Mouse (Mus musculus): ENCODE data around the gene Syt7. TPM values are rescaled to one million over a fixed set of nuclear protein-coding genes. Genes with fewer than 3 reads are reported as not detected.

Gene Syt7
- polyA plus RNA-seq, 1 experiment from 2014 or later = 1.5 TPM

- H3K27ac ChIP-seq = peak overlapping the region; percentile 82
These were observed 68.6 kb downstream of the Syt7 start for GRCm38 (mm10) chr19:10457484-10457800.

GRCm38 (mm10) chr19:10458096-10458495, 69.2 kb downstream of the Syt7 start:
- Histone ChIP-seq H3K27me3 (ENCODE audit: insufficient read depth, poor library complexity, severe bottlenecking) (peaks cover 99% of the 10 kb centered on the region), H3K36me3 (no peaks in the 10 kb centered on the region), H3K27ac (no peak overlapping the region), H3K9me3 (no peaks in the 10 kb centered on the region), H3K4me1 (replicated peaks) (peaks cover 74% of the 10 kb centered on the region), H3K4me3 (peak overlapping the region; percentile 58)
- 23% methylated on average over 8 of the region's 8 CpGs for WGBS
- DNase-seq (ENCODE audit: low spot score) = no peak

More at GRCm38 (mm10) chr19:10457484-10457800, 68.6 kb downstream of the Syt7 start:
- 1% methylated on average over 34 of the region's 34 CpGs for WGBS
- peak; percentile 96 for DNase-seq (ENCODE audit: low spot score)
- Histone ChIP-seq H3K27me3 (ENCODE audit: insufficient read depth, poor library complexity, severe bottlenecking) (peaks cover 99% of the 10 kb centered on the region), H3K9me3 (no peaks in the 10 kb centered on the region), H3K4me3 (peak overlapping the region; percentile 58), H3K36me3 (no peaks in the 10 kb centered on the region), H3K4me1 (replicated peaks) (peaks cover 72% of the 10 kb centered on the region)

- WGBS = 32% methylated on average over 11 of the region's 11 CpGs
- no peaks in the 10 kb centered on the region for H3K9me3 ChIP-seq
- peaks cover 78% of the 10 kb centered on the region for H3K4me1 ChIP-seq (replicated peaks)
These were observed 71.0 kb downstream of the Syt7 start for GRCm38 (mm10) chr19:10459907-10460306.

GRCm38 (mm10) chr19:10461584-10461983, 72.7 kb downstream of the Syt7 start:
- WGBS = 48% methylated on average over 7 of the region's 7 CpGs
- H3K9me3 ChIP-seq = no peaks in the 10 kb centered on the region
- no peak overlapping the region for H3K4me3 ChIP-seq
- H3K36me3 ChIP-seq = no peaks in the 10 kb centered on the region
- H3K27ac ChIP-seq = no peak overlapping the region
- no peak for DNase-seq (ENCODE audit: low spot score)
- H3K4me1 ChIP-seq (replicated peaks) = peaks cover 63% of the 10 kb centered on the region
- peaks cover 72% of the 10 kb centered on the region for H3K27me3 ChIP-seq (ENCODE audit: insufficient read depth, poor library complexity, severe bottlenecking)

More at GRCm38 (mm10) chr19:10459907-10460306, 71.0 kb downstream of the Syt7 start:
- Histone ChIP-seq H3K27me3 (ENCODE audit: insufficient read depth, poor library complexity, severe bottlenecking) (peaks cover 88% of the 10 kb centered on the region), H3K36me3 (no peaks in the 10 kb centered on the region), H3K4me3 (no peak overlapping the region), H3K27ac (no peak overlapping the region)
- no peak for DNase-seq (ENCODE audit: low spot score)

GRCm38 (mm10) chr19:10464427-10464826, 75.5 kb downstream of the Syt7 start:
- Histone ChIP-seq H3K27me3 (ENCODE audit: insufficient read depth, poor library complexity, severe bottlenecking) (peaks cover 44% of the 10 kb centered on the region), H3K4me1 (replicated peaks) (peaks cover 50% of the 10 kb centered on the region), H3K4me3 (no peak overlapping the region), H3K36me3 (no peaks in the 10 kb centered on the region), H3K27ac (no peak overlapping the region), H3K9me3 (no peaks in the 10 kb centered on the region)
- 4% methylated on average over 4 of the region's 4 CpGs for WGBS
- DNase-seq (ENCODE audit: low spot score) = no peak

GRCm38 (mm10) chr19:10469171-10469658, 80.3 kb downstream of the Syt7 start:
- H3K4me3 ChIP-seq = no peak overlapping the region
- no peaks in the 10 kb centered on the region for H3K36me3 ChIP-seq
- no peaks in the 10 kb centered on the region for H3K9me3 ChIP-seq
- peaks cover 20% of the 10 kb centered on the region for H3K4me1 ChIP-seq (replicated peaks)
- H3K27me3 ChIP-seq (ENCODE audit: insufficient read depth, poor library complexity, severe bottlenecking) = peaks cover 8% of the 10 kb centered on the region; the same call in 1 of the 2 replicates
- WGBS = 68% methylated on average over 8 of the region's 8 CpGs
- no peak overlapping the region for H3K27ac ChIP-seq
- DNase-seq (ENCODE audit: low spot score) = no peak

GRCm38 (mm10) chr19:10472958-10473357, 84.1 kb downstream of the Syt7 start:
- DNase-seq (ENCODE audit: low spot score) = no peak
- Histone ChIP-seq H3K36me3 (no peaks in the 10 kb centered on the region), H3K4me1 (replicated peaks) (peaks cover 18% of the 10 kb centered on the region), H3K4me3 (no peak overlapping the region), H3K9me3 (no peaks in the 10 kb centered on the region), H3K27ac (no peak overlapping the region), H3K27me3 (ENCODE audit: insufficient read depth, poor library complexity, severe bottlenecking) (peaks cover 27% of the 10 kb centered on the region)
- 85% methylated on average over 3 of the region's 3 CpGs for WGBS

GRCm38 (mm10) chr19:10473779-10474178, 84.9 kb downstream of the Syt7 start:
- Histone ChIP-seq H3K27ac (no peak overlapping the region), H3K27me3 (ENCODE audit: insufficient read depth, poor library complexity, severe bottlenecking) (peaks cover 30% of the 10 kb centered on the region), H3K9me3 (no peaks in the 10 kb centered on the region), H3K4me3 (no peak overlapping the region), H3K36me3 (no peaks in the 10 kb centered on the region), H3K4me1 (replicated peaks) (peaks cover 17% of the 10 kb centered on the region)
- 19% methylated on average over 6 of the region's 6 CpGs for WGBS
- DNase-seq (ENCODE audit: low spot score) = no peak

- DNase-seq (ENCODE audit: low spot score) = no peak
- WGBS = 77% methylated on average over 4 of the region's 4 CpGs
- Histone ChIP-seq H3K4me3 (no peak overlapping the region), H3K27me3 (ENCODE audit: insufficient read depth, poor library complexity, severe bottlenecking) (peaks cover 24% of the 10 kb centered on the region), H3K27ac (no peak overlapping the region), H3K9me3 (no peaks in the 10 kb centered on the region), H3K36me3 (no peaks in the 10 kb centered on the region), H3K4me1 (replicated peaks) (peaks cover 24% of the 10 kb centered on the region)
These were observed 90.7 kb downstream of the Syt7 start for GRCm38 (mm10) chr19:10479541-10479940.

GRCm38 (mm10) chr19:10482703-10483102, 93.8 kb downstream of the Syt7 start, which contains the start of gene Ppp1r32:
TSS of gene Ppp1r32 (minus strand) at chr19:10482928.
- H3K27ac ChIP-seq = 0 out of 2 replicates have a peak within 1 kb of the TSS, but pooled peaks have one; percentile 14
- peaks cover 20% of the 10 kb centered on the region for H3K27me3 ChIP-seq (ENCODE audit: insufficient read depth, poor library complexity, severe bottlenecking)
- no peaks in the 10 kb centered on the region for H3K9me3 ChIP-seq
- no peak within 1 kb of the TSS for H3K4me3 ChIP-seq
- 28% methylated on average over 6 of the region's 6 CpGs for WGBS
- H3K36me3 ChIP-seq = no peaks in the 10 kb centered on the region
- peaks cover 27% of the 10 kb centered on the region for H3K4me1 ChIP-seq (replicated peaks)
- DNase-seq (ENCODE audit: low spot score) = peak; percentile 78

GRCm38 (mm10) chr19:10486264-10486738, 97.4 kb downstream of the Syt7 start:
- H3K4me1 ChIP-seq (replicated peaks) = peaks cover 20% of the 10 kb centered on the region
- WGBS = 25% methylated on average over 9 of the region's 9 CpGs
- H3K27ac ChIP-seq = no peak overlapping the region
- no peak overlapping the region for H3K4me3 ChIP-seq
- DNase-seq (ENCODE audit: low spot score) = peak; percentile 69
- H3K9me3 ChIP-seq = no peaks in the 10 kb centered on the region
- H3K27me3 ChIP-seq (ENCODE audit: insufficient read depth, poor library complexity, severe bottlenecking) = peaks cover 16% of the 10 kb centered on the region; the same call in 1 of the 2 replicates
- H3K36me3 ChIP-seq = no peaks in the 10 kb centered on the region

- DNase-seq (ENCODE audit: low spot score) = no peak
- Histone ChIP-seq H3K27ac (no peak overlapping the region), H3K27me3 (ENCODE audit: insufficient read depth, poor library complexity, severe bottlenecking) (no peaks in the 10 kb centered on the region), H3K9me3 (no peaks in the 10 kb centered on the region), H3K4me1 (replicated peaks) (0 out of 2 replicates have a peak, but pooled peaks cover 6% of the 10 kb centered on the region), H3K36me3 (peaks cover 20% of the 10 kb centered on the region), H3K4me3 (no peak overlapping the region)
- WGBS = 93% methylated on average over 1 of the region's 1 CpGs
These were observed 106.8 kb downstream of the Syt7 start for GRCm38 (mm10) chr19:10495670-10496069.

- no peak for DNase-seq (ENCODE audit: low spot score)
- no peak overlapping the region for H3K27ac ChIP-seq
- H3K27me3 ChIP-seq (ENCODE audit: insufficient read depth, poor library complexity, severe bottlenecking) = no peaks in the 10 kb centered on the region
- no peaks in the 10 kb centered on the region for H3K9me3 ChIP-seq
- 0 out of 2 replicates have a peak, but pooled peaks cover 6% of the 10 kb centered on the region for H3K4me1 ChIP-seq (replicated peaks)
- H3K36me3 ChIP-seq = peaks cover 34% of the 10 kb centered on the region
- whole genome bisulfite sequencing = 70% methylated on average over 2 of the region's 2 CpGs
- no peak overlapping the region for H3K4me3 ChIP-seq
These were observed 108.1 kb downstream of the Syt7 start for GRCm38 (mm10) chr19:10496976-10497375.
